Mouse (Mus musculus): ENCODE measurements around the gene Auts2. TPM values are rescaled to one million over a fixed set of nuclear protein-coding genes. Genes with fewer than 3 reads are reported as not detected.

Gene Auts2
- polyA plus RNA-seq, 1 experiment = 9.6 TPM

DNA sequence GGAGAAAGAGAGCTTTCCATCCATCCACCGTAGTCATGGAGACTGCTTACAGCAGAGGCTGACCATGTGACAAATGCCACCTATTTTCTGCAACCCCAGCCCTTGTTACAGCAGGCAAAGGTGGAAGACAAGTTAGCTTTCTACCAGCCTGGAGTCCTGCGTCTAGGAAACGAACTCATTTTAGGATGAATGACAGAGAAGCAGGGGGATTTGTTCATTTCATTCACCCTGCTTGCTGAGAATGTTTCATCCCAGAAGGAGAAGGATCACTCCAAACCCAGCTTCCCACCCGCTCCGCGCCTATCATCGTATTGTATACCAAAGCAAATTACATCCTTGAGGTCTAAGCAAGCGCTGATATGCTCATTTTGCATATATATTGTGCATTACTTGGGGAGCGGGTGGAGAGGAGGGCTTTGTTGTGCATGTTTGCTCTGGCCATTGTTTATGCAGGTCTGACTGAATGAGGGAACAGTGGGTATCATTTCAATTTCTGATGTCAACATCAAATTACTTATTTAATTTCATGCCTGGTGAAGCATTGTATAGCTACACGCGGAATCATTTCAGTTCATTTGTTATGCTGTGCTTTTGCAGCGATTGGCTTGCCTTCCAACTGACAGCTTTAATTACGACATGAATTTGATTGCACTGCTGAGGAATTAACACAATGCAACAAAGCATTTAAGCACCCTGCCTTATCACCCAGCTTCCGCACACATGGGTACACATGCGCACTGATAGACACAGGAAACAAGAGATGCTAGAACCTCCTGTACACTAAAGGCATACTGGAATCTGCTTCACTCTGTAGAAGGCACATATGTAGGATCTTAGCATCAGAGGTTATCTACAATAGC, 509.4 kb downstream of the Auts2 start:
- H3K4me3 ChIP-seq (replicated peaks; ENCODE audit: extremely low read depth, low read depth, low read length) = no peak overlapping the region
- DNase-seq = no peak
- no peaks in the 10 kb centered on the region for H3K4me1 ChIP-seq (ENCODE audit: control insufficient read depth, insufficient read depth, low read length)
- TF ChIP-seq POLR2A (IDR thresholded peaks at IDR 0.05; ENCODE audit: borderline replicate concordance, extremely low read depth, low read depth, low read length) (no peak), CTCF (IDR thresholded peaks at IDR 0.05; ENCODE audit: insufficient read depth, low read length) (no peak)
- WGBS = 92% methylated on average over 15 of the region's 15 CpGs

DNA sequence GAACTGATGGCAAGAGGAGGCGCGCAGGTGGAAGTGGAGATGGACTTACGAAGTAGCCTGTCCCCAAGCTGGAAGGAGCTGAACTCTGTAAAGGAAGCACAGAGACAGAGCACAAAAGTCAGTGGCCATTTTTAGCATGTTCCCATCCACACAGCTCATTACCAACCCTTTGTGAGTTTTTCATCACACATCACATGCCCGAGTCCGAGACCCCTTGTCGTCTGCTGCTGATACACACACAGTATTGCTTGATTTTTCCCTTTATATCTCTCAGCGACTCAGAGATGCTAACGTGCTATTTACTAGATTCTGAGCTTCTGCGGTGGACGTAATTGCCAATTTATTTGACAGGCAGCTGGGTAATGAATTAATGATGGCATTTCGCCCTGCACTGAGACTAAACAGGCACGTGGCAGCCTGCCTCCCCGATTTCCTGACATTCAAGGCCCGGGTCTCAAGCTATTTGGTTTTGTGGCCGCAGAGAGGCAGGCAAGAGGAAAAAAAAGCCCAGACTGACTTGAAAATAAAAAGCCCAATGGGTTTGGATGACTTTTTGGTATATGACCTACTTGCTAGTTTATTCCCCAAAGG, 512.1 kb downstream of the Auts2 start:
- no peak for DNase-seq
- TF ChIP-seq POLR2A (IDR thresholded peaks at IDR 0.05; ENCODE audit: borderline replicate concordance, extremely low read depth, low read depth, low read length) (no peak), CTCF (IDR thresholded peaks at IDR 0.05; ENCODE audit: insufficient read depth, low read length) (no peak)

DNA sequence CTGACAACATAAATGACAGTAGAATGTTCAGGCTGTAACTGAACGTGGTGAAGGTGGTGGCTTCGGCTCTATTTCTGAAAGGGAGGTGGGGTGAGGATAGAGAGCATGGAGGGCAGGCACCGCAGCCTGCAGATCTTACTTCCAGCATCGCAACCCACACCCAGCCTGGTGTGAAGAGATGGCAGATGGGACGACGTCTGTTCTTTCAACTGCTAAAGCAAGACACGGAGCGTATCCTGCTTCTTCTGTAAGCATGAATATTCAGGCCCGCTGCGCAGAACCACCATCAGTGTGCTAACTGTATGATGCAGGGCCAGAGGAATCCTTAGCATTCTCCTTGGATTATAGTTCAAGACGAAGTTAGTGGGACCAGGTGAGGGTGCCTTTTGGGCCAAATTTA, 513.5 kb downstream of the Auts2 start:
- Histone ChIP-seq H3K4me1 (ENCODE audit: control insufficient read depth, insufficient read depth, low read length) (no peaks in the 10 kb centered on the region), H3K4me3 (replicated peaks; ENCODE audit: extremely low read depth, low read depth, low read length) (no peak overlapping the region)
- 86% methylated on average over 11 of the region's 11 CpGs for WGBS
- no peak for DNase-seq
- TF ChIP-seq CTCF (IDR thresholded peaks at IDR 0.05; ENCODE audit: insufficient read depth, low read length) (no peak), POLR2A (IDR thresholded peaks at IDR 0.05; ENCODE audit: borderline replicate concordance, extremely low read depth, low read depth, low read length) (no peak)

More for the DNA sequence above, 512.1 kb downstream of the Auts2 start:
- Histone ChIP-seq H3K4me3 (replicated peaks; ENCODE audit: extremely low read depth, low read depth, low read length) (no peak overlapping the region), H3K4me1 (ENCODE audit: control insufficient read depth, insufficient read depth, low read length) (no peaks in the 10 kb centered on the region)
- 55% methylated on average over 15 of the region's 15 CpGs for WGBS

DNA sequence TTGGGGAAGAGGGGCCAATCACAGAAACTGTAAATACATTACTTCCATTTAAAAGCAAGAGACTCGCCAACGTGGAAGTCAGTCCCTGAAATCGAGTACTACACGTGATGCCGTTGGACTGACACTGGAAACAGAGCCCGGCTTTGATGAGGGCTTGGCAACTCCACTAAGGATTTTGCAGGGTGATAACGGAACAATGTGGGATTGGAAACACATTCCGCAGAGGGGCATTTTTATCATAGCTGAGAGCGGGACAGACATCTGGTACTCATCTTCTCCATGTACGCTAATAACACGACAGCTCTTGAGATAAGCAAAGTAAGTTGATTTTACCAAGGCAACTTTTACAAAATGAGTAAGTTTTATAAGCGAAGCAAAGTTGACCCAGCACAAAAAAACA, 514.1 kb downstream of the Auts2 start:
- no peak for DNase-seq
- Histone ChIP-seq H3K4me1 (ENCODE audit: control insufficient read depth, insufficient read depth, low read length) (no peaks in the 10 kb centered on the region), H3K4me3 (replicated peaks; ENCODE audit: extremely low read depth, low read depth, low read length) (no peak overlapping the region)
- TF ChIP-seq CTCF (IDR thresholded peaks at IDR 0.05; ENCODE audit: insufficient read depth, low read length) = no peak
- TF ChIP-seq POLR2A (IDR thresholded peaks at IDR 0.05; ENCODE audit: borderline replicate concordance, extremely low read depth, low read depth, low read length) = no peak
- 59% methylated on average over 12 of the region's 12 CpGs for WGBS

DNA sequence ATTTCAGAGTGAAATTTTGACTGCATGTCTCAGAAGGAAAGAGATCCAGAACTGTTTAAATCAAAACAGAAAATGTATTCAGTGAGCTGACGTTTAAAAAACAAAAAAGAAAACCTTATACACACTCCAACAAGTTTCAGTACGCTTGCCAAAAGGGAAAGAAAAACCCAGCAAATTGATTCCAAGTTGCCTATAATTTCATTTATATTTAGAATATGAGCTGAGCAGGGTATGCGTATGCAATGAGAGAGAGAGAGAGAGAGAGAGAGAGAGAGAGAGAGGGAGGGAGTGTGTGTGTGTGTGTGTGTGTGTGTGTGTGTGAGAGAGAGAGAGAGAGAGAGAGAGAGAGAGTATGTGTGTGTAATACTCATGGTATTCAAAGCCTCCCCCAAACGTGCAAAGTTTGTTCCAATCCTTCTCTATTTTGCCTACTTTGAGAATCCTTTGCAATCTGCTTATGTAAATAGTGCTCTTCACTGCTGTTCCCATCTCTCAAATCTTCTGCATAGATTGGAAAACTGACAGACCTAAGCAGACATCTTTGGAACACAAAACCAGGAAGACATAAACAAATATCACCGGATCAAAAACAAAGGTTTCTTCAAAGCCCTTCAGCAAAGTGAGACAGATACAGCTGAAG, 515.2 kb downstream of the Auts2 start:
- 57% methylated on average over 5 of the region's 5 CpGs for WGBS
- no peak overlapping the region for H3K4me3 ChIP-seq (replicated peaks; ENCODE audit: extremely low read depth, low read depth, low read length)
- no peak for DNase-seq
- no peak for TF ChIP-seq POLR2A (IDR thresholded peaks at IDR 0.05; ENCODE audit: borderline replicate concordance, extremely low read depth, low read depth, low read length)
- TF ChIP-seq CTCF (IDR thresholded peaks at IDR 0.05; ENCODE audit: insufficient read depth, low read length) = no peak
- H3K4me1 ChIP-seq (ENCODE audit: control insufficient read depth, insufficient read depth, low read length) = no peaks in the 10 kb centered on the region

DNA sequence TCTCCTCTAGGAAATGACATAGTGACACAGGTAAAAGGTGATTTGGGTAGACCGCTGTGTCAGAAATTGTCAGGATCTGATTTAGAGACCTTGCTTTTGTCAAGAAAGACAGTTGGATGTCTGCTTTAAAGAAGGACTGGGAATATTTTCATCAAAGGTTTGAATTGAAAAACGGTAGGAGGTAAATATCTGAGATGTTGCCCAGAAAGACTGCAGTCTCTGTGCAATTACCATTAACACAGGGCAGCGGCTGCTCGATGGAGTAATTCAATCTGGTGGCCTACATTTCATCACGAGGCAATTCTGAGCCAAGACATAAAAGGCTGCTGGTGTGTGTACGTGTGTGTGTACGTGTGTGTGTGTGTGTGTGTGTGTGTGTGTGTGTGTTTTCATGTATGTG, 529.8 kb downstream of the Auts2 start:
- TF ChIP-seq POLR2A (IDR thresholded peaks at IDR 0.05; ENCODE audit: borderline replicate concordance, extremely low read depth, low read depth, low read length) (no peak), CTCF (IDR thresholded peaks at IDR 0.05; ENCODE audit: insufficient read depth, low read length) (no peak)
- no peak for DNase-seq
- no peaks in the 10 kb centered on the region for H3K4me1 ChIP-seq (ENCODE audit: control insufficient read depth, insufficient read depth, low read length)
- WGBS = 85% methylated on average over 7 of the region's 7 CpGs
- no peak overlapping the region for H3K4me3 ChIP-seq (replicated peaks; ENCODE audit: extremely low read depth, low read depth, low read length)

DNA sequence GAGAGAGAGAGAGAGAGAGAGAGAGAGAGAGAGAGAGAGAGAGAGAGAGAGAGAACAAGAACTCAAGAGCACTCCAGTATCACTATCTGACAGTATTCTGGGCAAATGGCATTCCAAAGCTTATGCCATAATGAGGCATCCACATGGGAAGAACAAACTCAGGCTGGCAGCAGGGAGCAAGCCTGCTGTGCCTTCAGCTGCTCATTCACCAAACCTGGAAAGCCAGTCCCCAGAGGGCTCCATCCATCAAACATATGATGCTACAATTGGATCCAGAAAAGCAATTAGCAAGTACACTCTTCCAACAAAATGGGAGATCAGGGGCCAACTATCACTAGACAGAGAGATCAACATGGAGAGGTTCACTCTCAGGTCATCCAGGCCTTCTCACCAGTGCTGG, 531.3 kb downstream of the Auts2 start:
- Histone ChIP-seq H3K4me1 (ENCODE audit: control insufficient read depth, insufficient read depth, low read length) (no peaks in the 10 kb centered on the region), H3K4me3 (replicated peaks; ENCODE audit: extremely low read depth, low read depth, low read length) (no peak overlapping the region)
- TF ChIP-seq CTCF (IDR thresholded peaks at IDR 0.05; ENCODE audit: insufficient read depth, low read length) (no peak), POLR2A (IDR thresholded peaks at IDR 0.05; ENCODE audit: borderline replicate concordance, extremely low read depth, low read depth, low read length) (no peak)
- DNase-seq = no peak

DNA sequence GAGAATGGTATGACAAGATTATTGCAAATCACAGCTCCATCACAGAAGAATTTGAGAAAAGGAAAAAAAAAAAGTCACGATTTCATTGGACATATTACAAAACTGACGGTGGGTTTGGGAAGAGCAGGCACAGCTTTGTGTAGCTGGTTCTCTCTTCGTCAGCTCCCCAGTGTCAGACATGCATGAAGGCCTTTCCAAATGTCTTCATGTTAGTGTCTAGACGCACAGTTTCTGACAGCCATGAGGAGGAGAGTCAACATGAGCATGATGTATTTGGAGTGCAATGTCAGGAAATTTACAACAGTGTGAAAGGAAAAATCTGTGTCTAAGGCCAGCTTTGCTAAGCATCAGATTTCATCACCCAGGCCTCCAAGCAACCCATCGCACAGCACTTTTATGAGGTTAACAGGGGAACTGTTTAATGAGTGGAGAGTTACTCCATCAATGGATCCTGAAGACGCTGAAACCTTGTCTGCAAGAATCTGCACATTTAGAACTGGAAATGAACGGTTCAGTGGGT, 534.4 kb downstream of the Auts2 start:
- H3K4me1 ChIP-seq (ENCODE audit: control insufficient read depth, insufficient read depth, low read length) = no peaks in the 10 kb centered on the region
- TF ChIP-seq CTCF (IDR thresholded peaks at IDR 0.05; ENCODE audit: insufficient read depth, low read length) (no peak), POLR2A (IDR thresholded peaks at IDR 0.05; ENCODE audit: borderline replicate concordance, extremely low read depth, low read depth, low read length) (no peak)
- 76% methylated on average over 7 of the region's 7 CpGs for WGBS
- DNase-seq = no peak
- no peak overlapping the region for H3K4me3 ChIP-seq (replicated peaks; ENCODE audit: extremely low read depth, low read depth, low read length)

DNA sequence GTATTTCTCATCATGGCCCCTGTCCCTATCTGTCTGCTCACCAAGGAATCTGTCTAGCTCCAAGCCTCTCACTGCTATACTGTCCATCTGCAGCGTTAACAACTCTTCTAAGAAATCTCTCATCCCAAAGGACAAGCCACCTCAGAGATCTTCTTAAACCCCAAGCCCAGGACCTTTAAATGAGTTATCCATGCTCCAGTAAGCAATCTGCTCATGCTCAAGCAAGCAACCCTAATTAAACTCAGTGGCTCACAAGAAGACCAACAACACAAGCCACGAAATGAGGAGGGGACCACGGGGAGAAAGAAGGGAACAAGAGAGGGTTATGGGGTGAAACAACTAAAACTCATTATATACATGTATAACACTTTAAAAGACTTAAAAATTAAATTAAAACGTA, 535.2 kb downstream of the Auts2 start:
- TF ChIP-seq CTCF (IDR thresholded peaks at IDR 0.05; ENCODE audit: insufficient read depth, low read length) (no peak), POLR2A (IDR thresholded peaks at IDR 0.05; ENCODE audit: borderline replicate concordance, extremely low read depth, low read depth, low read length) (no peak)
- DNase-seq = no peak
- Histone ChIP-seq H3K4me1 (ENCODE audit: control insufficient read depth, insufficient read depth, low read length) (no peaks in the 10 kb centered on the region), H3K4me3 (replicated peaks; ENCODE audit: extremely low read depth, low read depth, low read length) (no peak overlapping the region)
- WGBS = 92% methylated on average over 4 of the region's 4 CpGs

Data from lung, adult 2 months (tissue).